Mouse (Mus musculus): ENCODE results near the gene Zfp382.
"Not testable (repeated sequence)": the region's sequence is repeated elsewhere in the genome, so short reads cannot be mapped to it uniquely, and the experiment has no call there.

The Zfp382 gene

DNA sequence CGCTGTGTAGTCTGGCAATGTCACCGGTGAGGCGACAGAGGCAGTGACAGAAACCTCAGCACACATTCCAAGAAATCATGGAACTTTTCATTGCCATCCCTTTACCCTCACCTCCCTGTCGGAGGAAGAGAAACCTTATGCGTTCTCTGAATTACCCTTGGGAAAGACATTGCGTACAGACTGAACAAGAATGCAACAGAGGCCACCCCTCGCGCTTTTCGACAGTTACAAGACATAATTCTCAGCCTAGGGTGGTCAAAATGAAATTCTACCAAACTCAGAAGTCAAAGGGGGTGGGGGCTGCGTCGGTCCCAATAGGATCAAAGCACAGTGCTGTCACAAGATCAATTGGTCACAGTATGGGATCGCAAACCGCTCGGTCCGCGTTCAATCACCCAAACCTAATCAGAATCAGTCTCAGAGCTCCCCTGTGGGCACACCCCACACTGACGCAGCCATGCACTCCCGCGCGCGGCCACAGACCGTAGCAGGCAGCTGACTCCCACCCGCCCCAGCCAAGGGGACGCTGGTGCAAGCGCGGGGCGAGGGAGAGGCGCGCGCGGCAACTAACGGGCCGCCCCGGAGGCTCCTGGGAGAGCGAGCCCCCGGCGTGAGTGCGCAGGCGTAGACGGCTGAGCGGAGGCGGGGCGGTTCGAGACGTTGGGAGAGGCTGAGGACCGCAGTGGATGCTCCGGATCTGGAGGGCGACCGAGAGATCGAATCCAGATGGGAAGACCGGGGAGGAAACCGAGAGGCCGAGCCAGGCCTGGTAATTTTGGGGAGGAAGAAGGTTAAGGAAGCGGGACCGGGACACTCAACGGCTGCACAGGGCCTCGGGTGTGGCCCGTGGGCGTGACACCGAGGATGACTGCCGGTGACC, at the start of gene Zfp382:
Zfp382 (plus strand) TSS at position 635 of the 880 bp plus-strand sequence.
- DNase-seq = peak; percentile 99

DNA sequence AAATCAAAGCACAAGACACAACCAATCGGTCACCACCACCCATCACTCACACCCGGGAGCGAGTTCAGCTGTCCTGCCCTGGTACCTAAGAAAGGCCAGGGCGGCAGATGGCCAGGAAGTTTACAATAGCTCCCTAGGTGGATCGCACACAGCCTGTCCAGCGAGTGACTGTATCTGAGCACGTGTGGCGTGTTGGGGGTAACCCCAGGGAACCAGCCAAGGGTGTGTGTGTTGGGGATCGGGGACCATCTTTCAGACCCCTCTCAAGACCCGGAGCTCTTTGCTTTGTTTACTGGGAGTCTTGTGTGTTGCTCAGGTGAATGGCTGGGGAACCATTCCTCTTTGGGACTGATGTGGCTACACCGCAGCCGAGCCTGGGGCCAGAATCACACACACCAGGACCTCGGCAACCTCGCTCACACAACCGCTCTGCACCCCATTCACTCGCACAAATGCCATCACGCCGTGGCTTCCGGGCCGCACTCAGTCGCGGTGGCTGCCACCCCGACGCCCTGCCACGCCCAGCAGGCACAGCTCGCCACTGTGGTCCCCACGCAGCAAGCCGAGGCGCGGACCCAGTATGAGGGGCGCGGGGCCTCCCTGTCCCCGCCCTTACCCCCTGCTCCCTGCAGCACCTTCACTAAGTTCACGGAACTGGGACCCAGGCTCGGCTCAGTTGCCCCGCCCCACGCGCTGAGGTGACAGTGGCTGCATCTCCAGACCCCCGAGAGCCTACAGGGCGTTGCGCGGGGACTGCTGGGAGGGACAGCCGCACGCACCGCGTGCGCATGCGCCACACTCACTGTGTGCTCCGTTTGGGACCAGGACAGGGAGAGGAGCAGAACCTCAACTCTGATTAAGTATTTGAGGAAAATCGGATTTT, 49.4 kb upstream of the Zfp382 start, which contains the start of gene Zfp82:
Zfp82 (minus strand) TSS at position 755 of the 883 bp plus-strand sequence.
- DNase-seq = peak; percentile 98

DNA sequence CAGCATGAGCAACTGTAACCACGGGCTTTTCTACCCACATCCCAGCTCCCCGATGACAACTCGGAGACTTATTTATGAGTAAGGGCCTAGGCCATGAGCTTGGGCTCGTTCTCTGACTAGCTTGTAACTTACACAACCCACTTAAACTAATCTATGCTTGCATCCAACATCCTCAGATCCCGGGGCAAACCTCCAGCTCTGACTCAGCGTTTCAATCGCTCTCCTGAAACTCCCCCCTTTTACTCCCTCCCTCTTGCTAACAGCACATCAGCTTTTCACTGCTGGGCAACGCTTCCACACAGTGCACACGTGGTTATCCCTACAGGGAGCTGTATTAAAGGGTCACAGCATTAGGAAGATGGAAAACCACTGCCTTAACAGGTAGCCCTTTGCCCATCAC, 35.2 kb upstream of the Zfp382 start:
- peak; percentile 87 for DNase-seq

DNA sequence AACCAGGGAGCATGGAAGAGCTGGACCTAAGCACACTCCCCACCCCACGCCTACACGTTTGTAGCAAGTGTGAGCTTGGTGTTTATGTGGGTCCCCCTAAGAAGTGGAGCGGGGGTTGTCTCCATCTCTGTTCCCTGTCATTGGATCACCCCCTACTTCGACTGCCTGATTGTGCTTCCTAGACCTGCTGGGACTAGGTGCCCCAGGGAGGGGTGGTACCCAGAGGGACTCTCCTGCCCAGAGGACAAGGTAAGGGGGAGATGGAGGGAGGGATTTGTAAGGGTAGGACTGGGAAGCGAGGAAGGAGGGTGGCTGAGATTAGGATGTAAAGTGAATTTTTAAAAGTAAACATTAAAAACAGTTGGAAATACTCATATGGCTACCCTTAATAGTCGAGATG, 32.3 kb upstream of the Zfp382 start:
- DNase-seq = peak; percentile 90

DNA sequence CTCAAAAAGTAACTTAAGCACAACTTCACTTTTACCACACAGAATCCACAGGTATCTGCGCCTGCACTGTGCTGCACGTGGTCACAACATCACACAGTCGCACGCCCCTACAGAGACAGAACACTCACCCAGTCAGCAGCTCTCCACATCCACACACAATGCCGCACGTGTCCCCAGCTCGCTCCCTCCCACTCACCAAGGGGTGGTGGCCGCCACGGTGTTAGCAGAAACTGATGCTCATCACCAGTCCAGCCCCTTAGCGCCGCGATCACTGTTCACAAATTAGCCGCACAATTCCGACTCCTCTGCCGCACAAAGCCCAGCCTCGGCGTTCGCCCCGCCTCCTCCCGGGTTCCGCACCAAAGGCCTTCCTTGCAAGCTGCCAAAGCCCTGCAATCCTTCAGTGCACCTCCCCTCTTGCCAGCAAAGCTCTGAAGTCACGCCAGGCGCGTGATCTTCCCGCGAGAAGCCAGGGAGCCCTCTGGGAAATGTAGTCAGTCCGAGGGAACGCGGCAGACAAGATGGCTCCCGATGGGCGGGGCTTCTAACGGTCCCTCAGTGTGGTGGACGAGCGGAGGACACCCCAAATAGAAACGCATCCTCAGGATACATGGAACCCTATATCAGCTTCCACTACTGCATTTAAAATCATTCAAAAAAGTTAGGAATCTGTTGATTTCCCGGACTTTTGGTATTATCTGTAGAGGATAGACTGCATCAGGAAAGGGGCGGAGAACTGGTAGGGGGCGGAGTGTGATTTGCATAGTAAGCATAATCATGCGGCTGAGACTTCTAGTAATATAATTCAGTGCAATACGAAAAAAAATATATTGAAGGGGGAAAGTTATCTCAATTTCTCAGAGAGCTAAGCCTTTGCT, 31.4 kb upstream of the Zfp382 start, which contains the start of the genes Gm26920 and Zfp566:
Gm26920 (minus strand) TSS at position 319 of the 878 bp plus-strand sequence.
Zfp566 (minus strand) TSS at position 436 of the 878 bp plus-strand sequence.
- peak; percentile 100 for DNase-seq

DNA sequence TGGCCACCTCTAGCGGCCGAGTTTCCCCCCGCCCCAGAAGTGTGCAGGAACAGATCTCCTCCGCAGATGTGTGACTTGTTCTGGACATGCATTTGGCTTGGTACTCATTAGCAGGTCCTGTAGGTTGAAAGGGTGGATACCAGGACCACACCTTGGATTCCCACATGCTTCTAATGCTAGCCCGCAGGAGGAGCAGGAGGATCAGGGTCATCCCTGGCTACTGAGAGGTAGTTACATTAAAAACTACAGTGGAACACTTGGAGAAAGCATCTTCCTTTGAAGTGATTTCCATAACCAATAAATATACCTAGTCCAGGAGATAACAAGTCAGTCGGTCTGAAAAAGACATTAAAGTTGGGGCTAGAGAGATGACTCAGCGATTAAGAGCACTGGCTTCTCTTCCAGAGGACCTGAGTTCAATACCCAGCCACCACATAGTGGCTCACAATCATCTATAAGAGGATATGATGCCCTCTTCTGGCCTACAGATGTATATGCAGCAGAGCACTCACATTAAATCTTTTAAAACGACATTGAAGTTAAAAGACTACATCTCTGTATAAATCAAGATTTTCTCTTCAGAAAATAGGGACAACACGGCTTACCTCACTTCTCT, 30.7 kb upstream of the Zfp382 start:
- DNase-seq = no peak

DNA sequence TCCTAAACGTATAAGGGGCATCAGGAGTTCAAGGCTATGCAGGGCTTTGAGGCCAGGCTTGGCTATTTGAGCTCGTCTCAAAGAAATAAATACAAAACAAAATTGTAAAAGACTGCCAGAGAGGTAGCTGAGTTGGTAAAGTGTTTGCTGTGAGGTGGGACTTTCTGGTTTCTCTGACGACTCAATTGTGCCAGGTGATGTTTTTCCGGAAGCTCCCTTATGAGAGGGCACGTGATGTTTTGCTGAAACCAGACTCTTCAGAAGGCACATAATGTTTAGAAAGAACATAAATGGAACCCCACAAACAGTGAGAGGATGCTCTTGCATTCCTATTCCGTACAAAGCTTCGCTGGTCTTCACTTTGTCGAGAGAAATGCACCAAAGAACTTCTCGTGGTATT, 29.1 kb upstream of the Zfp382 start:
- no peak for DNase-seq

DNA sequence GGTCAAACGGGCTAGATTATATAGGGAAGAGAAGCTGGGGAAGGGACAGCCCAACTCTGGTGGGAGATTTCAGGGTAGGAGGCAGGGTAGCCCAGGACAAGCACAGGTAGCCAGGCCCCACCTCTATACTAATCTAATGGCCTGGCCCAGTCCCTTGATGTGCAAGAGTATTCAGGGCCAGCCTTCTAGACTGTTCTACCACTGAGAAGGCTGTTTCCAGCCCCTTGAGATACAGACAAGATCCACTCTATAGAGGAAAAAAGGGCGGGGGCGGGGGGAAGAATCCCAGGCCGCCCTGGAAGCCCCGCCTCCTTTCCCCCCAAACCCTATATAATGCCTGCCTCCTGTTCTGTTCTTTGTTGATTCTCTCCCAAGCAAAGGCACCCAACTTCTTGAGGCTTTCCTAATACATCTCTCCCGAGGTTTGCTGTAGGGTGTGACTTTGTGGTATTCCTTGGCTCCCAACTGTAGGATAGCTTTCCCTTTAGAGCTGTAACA, 27.8 kb upstream of the Zfp382 start:
- peak; percentile 90 for DNase-seq

DNA sequence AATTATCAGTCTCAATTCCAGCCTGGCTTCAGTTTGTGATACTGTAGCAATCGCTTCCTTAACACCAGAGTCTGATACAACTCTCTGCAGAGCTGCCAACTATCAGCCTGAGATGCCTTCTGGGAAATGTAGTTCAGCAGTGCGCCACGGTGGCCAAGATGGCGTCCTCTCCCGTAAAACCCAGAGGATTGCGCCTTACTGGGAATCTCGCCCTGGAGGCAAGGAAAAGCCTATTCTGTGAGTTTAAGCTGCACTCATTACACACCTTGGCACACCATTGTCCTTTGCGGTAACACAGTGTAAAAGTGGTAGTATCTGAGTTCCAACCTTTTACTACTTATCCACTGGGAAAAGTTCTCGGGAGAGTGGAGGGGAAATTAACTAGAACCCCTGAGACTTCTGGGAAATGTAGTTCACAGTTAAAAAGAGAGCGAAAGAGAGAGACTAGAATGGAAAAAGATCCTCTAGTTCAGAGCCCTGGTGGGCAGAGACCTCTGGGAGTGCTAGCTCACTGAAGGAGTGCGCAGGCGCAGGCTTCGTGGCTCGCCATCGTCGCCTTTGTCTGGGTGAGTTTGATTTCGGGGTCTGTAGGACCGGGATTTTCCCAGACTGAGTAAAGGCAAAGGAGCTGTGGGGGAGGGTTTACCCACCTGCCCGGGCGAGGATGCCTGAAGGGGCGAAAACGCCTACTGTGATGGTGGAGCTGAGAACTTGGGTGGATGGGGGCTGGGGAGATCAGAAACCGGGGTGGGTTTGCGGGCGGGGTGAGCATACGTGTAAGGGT, 26.9 kb upstream of the Zfp382 start, which contains the start of gene Zfp260:
Zfp260 (plus strand) TSS at position 132 of the 784 bp plus-strand sequence.
- DNase-seq = peak; percentile 99

DNA sequence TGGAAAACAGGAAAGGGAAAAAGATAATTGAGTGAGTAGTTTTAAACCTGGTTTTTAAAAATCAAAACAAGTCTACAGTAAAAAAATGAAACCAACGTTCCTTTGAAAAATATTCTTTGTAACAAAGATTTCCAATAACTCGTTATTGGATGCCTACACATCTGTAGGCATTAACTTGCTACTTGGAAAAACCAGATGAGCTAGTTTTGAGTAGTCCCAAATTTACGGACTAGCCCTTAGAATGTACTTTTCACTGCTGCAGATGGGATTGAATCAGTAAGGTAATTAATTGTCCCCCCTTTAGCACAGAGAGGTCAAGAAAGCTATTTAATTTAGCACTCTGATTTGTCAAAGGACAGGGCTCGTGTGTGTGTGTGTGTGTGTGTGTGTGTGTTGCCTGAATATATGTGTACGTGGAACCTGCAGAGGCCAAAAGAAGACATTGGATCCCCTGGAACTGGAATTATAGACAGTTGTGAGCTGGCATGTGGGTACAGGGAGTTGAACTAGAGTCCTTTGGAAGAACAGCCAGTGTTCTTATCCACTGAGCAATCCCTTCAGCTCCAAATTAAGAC, 26.1 kb upstream of the Zfp382 start:
- DNase-seq = peak; percentile 80

DNA sequence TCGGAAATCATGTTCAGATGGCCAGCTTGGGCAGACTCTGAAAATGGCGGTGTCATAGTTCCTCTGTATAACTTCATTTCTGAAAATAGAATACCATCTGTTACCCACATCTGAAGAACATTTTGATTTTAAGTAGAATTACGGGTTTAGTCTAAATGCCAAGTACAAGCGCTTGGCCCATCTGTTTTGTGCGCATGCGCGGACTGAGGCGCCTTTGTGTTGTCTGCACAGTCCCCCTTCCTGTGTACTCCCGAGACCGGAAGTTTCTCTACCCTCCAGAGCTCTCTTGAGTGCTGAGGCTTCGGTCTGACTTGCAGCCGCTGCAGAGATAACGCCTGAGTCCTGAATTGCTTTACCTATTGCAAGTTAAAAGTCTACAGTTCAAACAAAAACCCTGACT, 22.4 kb upstream of the Zfp382 start:
- DNase-seq = peak; percentile 95

DNA sequence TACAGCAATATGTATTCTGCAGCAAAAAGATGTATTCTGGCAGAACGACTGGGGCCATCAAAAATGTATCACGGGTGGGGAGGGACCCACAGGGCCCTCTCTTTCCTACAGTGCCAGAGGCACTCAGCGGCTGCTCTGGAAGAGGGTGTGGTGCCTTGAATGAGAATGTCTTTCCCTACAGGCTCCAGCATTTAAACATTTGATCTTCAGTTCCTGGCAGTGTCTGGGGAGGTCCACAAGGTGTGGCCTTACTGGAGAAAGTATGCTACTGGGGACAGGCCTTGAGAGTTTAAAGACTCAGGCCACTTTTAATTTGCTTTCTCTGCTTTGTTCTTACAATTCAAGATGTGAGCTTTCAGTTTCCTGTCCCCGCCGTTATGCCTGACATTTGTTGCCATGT, 5.7 kb upstream of the Zfp382 start:
- no peak for DNase-seq

DNA sequence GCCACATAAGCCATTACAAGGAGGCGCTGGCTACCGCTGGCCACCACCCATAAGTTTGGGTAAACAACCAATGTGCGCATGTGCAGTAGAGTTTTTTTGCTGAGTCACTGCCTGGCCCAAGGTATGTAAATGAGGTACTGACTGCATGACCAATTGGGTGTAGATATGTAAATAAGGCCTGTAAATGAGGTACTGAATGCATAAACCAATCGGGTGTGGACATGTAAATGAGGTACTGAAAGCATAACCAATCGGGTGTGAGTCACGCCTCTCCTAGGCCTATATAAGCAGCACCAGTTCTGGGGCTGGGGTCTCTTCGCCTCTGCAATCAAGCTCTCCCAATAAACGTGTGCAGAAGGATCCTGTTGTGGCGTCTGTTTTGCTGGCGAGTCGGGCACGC, 3.8 kb upstream of the Zfp382 start:
- DNase-seq = not testable (repeated sequence)

DNA sequence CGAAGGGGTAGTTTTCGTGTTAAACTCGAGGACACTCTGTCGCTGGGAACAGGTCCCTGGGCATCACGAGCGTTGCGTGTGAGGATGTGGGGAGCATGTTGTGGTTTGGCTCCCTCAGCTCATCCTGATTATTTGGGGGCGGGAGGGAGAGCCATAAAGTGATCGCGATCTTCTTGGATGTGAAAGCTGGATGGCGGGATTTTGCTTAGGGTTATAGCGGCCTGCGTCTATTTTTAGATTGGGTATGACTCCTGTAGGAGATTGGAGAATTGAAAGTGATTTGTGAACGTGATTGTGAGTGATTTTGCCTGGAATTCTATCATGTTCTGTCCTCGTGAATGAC, 417 bp downstream of the Zfp382 start:
- no peak for DNase-seq

DNA sequence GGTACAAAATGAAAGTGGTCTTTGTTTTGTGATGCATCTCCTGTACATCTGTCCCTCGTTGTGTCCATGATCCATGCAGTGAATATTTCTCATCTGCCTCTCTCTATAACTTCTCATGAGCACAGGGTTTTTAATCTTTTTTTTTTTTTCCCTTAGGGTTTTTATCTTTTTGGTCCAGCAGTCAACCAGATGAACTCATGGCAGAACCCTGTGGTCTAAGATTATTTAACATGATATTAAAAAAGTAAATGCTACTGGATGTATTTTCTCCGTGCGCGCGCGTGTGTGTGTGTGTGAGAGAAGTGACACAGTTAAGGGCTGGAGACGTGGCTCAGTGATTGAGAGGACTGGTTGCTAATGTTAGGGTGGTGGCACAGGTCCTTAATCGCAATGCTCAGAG, 8.2 kb downstream of the Zfp382 start:
- DNase-seq = no peak

DNA sequence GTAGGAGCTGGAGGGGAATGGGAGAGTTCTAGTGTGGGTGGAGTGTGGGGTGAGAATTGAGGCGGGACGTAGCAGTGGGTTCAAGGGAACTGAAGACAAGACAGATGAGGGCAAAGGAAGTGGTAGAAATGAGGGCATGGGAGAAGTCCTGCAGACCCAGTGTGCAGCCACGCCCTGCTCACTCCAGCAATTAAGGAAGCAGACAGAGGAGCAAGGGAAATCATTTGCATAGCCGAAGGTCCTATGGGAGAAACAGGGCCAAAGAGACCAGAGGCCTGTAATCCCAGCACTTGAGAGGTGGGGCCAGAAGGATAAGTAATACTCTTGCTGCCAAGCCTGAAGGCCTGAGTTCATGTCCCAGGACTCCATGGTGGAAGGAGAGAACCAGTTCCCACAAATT, 10.7 kb downstream of the Zfp382 start:
- DNase-seq = no peak

DNA sequence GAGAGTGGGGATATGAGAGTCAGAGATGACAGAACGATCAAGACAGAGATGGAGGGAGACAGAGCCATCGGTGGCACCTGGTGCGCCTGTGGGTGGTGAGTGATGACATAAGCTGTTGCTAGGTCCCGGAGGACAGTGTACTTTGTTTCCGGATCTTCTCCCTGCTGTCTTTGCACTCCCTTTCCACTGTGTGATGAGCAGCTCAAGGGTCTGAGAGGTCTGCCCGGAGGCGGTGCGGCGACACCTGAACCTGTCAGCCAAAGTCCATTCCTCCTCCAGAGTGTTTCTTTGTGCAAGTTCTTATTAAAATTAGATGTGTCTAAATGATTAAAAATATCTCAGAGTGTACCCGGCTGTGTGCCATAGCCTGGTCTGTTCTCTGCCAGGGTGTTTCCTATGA, 15.1 kb downstream of the Zfp382 start:
- no peak for DNase-seq

DNA sequence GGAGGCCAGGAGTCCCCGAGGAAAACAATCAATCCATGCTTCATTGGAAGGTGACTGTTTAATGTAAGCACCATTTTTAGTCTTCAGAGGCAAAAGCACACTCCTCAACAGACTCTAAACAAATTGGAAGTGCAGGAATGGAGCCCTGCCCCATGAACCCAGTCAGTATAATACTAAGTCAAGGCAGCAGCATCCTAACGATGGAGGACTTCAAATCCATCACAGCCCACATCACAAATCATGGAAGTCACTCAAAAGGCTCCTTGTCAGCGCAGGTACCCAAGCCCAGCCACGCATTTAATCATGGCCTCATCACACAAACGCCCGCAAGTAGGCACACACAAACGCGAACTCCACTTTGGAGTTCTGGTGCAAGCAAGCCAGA, 21.4 kb downstream of the Zfp382 start:
- DNase-seq = no peak

DNA sequence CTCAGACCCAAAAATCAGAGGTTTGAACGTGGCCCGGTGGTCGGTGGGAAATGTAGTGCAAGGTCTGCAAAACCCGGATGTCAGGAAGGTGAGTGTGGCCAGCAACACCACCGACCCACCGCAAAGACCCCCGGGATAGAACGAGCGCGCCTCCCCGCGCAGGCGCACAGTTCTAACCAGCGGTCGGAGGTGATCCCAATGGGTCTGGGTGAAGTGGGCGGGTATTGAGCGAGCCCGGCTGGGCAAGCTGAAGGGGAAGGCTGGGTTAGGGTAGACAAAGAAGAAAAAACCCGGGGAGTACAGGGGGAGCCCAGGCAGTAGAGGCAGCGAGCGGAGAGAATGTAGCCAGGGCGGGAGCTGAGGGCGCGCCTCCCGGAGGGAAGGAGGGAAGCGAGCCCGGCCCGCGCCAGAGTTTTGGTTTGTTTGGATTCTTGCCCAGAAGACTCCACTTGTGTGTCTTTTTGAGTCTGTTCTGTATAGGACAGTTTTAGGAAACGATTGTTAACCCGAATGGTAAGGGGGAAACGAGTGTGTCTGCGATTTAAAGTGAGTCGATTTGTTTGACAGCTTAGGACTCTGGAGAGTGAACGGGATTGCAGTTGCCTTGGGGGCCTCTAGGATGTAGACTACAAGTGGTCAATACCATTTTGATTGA, 21.9 kb downstream of the Zfp382 start:
- peak; percentile 96 for DNase-seq

DNA sequence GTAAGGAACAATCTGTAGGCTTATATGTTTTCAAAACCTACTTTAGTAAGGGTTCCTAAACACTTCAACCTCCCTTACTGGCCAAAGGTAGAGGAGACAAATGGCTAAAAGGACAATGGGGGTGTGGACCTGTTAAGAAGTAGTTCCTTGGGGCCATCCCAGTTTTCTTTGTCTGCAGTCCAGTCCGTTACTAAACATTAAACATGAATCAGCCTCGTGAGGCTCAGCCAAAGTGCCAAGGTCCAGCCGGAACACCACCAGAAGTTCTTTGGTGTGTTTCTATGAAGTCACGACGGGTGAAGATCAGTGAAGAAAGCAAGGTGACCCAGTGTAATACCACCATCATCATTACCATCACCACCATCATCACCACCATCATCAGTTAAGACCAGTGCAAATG, 25.3 kb downstream of the Zfp382 start:
- DNase-seq = no peak
